Mouse (Mus musculus): ENCODE measurements around the gene Gm527.

The Gm527 gene

DNA sequence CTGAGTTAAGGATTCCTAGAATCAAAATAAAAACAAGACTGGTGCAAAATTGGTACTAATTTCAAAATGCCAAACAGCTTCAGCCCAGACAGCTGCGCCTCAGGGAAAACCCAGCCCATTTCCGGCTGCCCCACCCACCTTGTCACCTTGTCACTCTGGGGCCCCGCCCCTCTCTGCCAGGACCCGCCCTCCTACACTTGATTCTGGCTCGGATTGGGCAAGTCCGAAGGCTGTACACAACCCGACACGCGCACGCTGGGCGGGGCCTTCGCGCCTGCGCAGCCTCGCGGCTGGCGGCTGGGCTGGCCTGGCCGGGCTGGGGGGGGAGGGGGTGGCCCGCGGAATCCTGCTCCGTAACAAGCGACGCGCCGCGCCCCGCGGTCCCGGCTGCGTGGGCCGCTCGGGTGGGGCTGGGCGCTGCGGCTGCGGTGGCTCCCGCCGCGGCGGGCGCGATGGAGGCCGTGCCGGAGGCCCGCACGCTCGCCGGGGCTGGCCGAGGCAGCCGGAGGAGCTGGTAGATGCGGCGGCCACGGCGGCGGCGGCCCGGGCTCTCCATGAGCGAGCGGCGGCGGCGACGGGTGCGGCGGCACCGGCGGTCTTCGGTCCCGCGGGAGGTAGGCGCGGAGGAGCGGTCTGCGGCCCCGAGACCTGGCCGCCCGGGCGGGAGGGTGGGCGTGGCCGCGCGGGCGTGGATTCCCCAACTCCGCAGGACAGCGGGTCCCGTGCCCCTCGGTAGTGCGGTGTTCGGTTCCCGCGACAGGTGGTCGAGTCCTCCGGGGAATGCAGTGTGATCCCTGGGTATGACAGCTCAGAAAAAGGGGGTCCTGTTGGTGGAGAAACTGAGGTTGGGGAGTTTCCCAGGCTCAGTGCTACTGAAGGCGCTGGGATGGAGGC is at the start of gene Gm527:
Gene Gm527, plus strand, starts transcription at position 329 of the 894 bp plus-strand sequence.
- peak; percentile 96 for DNase-seq (ENCODE audit: low spot score)

DNA sequence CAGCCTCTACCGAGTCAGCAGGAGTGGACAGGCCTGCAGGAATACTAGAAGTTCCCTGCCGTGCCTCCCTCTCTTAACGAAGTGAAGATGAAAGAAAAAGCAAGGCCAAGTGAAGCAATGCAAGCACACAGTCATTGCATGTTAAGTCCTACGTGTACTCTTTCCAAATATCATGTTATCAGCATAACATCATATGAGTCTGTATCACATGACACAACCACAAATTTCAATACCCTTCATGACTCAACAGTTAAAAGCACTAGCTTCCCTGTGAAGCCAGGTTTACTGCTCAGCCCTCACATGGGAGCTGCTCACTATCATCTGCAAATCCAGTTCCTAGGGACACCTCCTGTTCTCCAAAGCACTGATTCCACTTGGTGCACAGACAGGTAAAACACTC is 46.6 kb upstream of the Gm527 start:
- no peak for DNase-seq (ENCODE audit: low spot score)

DNA sequence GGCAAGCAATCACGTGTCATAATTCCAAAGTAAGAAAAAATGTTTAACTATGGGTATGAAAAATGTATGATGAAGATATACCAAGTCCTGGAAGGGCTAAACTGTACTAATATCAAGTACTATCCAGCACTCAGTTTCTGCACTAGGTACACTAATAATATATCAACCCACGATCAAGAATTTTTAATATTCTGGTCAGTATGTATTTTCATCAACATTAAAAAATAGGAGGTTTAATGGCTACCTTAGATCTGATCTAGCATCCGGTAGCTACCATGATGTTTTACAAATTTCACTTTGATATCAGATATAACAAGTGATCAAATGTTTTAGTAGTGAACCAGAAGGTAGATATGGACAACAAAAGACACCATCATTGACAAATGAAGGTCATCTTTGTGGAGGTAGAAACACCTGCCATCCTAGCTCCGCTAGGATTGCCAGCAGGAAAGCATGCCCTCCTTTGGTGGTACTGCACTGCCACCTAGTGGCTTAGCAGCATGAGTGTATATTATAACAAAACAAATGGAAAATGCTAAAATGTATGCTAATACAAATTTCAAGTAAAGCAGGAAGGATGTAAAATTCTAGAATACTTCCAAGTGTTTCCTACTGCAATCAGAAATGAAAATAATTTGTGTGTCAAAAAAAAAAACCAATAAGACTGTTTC is 20.5 kb upstream of the Gm527 start:
- DNase-seq (ENCODE audit: low spot score), result no peak

DNA sequence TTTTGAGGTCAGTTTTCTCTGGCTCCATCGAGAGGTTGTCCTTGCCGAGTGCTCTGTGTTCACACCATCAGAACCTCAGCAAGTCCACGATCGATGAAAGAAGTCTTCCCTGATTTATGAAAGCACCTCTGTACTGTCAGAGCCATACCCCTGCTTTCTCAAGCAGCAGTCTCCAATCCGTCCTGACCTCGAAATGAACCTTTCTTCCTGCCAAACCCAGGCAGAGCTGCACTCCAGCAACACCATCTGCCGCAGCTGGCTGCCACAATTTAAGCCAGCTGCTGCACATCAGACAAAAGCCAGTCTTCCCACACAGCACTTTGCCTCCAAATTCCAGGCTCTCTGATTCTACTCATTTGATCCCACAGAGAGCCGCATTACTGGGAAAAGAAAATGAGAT is 15.2 kb upstream of the Gm527 start:
- peak; percentile 48 for DNase-seq (ENCODE audit: low spot score)

DNA sequence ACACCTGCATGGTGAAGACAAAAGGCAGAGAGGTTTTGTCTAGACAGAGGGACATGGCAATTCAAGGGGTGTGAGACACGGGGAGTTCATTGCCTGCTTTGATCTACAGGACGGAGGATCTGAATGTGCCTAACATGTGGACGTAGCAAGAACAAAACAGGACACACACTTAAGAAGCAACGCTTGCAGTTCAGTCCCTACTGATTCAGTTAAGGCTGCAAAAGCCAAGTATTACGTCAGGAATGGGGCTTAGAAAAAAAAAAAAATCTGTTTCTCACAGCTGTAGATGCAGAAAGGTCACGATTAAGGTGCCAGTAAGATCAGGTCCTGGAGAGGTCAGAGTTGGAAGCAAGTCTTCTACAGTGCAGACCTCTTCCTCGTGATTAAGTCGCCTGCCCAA is 14.5 kb upstream of the Gm527 start:
- DNase-seq (ENCODE audit: low spot score), result no peak

DNA sequence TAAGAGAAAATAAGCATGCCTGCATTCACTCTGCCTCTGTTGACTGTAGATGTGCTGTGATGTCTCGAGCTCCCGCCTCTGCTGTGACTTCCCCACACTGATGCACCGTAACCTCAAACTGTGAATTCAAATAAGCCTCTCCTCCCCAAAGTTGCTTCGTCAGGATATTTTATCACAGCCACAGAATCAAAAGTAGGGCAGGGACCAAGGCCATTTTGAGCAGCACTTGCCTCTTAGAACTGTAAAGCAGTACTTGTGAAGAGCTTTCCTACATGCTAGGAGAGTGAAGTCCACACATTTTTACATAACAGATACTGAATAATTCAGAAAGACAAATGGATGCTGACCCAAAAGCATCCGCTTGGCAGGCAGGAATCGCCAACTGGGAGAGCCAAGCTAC is 4.7 kb upstream of the Gm527 start:
- DNase-seq (ENCODE audit: low spot score), result no peak

DNA sequence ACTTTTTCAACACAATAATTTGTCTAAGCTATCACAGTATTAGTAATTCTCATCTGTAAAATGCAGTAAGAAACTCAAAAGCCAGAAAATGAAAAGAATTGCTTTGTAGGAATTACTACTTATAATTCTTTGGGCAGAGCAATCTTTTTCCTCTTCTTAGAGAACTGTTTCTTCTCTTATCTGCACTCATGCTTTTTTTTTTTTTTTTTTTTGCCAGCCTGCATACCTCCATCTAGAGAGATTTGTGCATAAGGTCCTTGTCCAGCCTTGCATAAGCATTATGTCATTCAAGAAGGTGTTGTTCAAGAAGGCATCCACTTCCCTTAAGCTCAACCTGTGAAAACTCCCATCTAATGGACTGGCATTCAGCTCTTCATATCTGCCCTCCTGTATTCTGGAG is 971 bp upstream of the Gm527 start:
- no peak for DNase-seq (ENCODE audit: low spot score)

DNA sequence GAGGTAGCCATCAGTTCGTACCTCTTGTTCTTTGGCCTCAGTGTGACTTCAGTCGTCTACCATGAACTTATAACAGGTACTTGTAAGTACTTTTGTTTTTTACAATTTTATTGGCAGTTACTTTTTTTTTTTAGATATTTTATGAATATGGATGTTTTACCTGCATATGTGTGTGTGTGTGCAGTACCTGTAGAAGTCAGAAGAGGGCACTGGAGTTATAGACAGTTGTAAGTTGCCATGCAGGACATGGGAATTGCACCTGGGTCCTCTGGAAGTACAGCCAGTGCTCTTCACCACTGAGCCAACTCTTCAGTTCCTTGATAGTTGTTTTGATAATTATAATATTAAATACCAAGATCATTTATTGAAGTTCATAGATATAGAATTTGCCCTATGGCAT is 19.8 kb downstream of the Gm527 start:
- no peak for DNase-seq (ENCODE audit: low spot score)

DNA sequence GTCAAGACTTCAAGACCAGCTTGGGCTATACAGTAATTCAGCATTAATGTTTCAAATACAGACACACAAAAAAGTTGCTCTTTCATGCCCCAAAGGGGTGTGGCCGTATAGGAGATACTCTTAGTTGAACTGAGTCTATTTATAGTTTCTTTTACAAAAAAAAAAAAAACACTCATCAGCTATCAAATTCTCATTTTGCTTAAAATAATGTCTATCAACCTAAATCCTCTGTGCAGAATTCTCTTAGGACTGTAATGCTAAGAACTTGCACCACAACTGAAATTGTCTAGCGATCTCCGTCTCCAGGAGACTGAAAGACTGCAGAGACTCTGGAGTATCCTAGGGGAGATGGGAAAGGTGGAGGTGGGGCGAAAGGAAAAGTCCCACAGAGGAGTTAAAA is 46.9 kb downstream of the Gm527 start:
- DNase-seq (ENCODE audit: low spot score), result no peak

DNA sequence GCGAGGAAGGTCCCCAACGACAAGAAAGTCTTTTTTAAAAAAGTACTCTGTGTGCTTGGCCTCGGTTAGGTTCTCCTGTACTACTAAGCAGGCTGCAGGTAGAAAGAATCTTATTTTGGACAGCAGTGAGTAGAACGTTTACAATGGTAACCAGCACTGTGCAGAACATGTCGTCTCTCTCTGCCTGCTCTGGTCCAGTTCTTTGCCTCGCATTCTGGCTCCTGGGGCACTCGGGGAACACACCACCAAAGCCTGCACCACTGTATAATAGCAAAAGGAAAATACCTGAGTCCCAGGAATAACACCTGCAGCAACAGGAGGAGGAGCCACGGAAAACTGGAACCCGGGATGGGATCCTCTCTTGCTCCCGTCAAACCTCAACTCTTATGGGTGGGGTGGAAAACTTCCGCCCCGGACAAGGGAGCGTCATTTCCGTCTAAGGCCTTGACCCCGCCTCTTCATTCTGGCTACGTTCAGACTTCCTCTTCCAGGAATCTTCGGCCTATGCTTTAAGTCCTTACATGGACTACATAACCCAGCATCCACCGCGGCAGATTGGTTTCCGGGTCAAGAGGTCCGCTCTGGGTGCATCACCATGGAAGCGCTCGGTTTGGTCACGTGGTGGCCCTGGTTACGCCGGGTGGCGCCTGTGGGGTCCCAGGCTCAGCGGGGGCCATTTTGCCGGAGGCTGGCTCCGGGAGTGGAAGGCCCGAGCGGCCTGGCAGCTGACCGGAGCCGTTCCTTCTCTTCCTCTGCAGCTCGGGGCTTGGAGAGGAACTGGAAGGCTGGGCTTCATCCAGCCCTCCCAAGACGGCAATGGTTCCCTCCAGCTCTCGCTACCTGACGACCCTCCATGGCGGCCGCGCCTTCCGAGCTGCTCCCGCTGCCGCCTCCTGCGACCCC is 47.7 kb downstream of the Gm527 start, which contains the start of the genes Klhl28 and Togaram1:
Gene Klhl28, minus strand, starts transcription at position 411 of the 903 bp plus-strand sequence.
Gene Togaram1, plus strand, starts transcription at position 681 of the 903 bp plus-strand sequence.
- DNase-seq (ENCODE audit: low spot score), result peak; percentile 99

DNA sequence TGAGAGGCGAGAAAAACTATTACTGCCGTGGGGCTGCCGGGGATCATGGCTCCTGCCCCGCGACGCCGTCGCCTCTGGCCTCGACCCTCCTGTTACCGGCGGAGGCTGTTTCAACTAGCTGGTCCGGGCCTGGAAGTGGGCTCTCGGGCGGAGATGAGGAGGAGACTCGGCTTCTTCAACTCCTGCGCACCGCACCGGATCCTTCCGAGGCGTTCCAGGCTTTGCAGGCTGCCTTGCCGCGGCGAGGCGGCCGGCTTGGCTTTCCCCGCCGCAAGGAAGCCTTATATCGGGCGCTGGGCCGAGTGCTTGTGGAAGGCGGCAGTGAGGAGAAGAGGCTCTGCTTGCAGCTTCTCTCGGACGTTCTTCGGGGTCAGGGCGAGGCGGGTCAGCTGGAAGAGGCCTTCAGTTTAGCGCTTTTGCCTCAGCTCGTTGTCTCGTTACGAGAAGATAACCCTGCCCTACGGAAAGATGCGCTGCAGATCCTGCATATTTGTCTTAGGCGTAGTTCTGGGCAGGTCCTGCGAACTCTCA is 48.5 kb downstream of the Gm527 start:
- peak; percentile 48 for DNase-seq (ENCODE audit: low spot score)

DNA sequence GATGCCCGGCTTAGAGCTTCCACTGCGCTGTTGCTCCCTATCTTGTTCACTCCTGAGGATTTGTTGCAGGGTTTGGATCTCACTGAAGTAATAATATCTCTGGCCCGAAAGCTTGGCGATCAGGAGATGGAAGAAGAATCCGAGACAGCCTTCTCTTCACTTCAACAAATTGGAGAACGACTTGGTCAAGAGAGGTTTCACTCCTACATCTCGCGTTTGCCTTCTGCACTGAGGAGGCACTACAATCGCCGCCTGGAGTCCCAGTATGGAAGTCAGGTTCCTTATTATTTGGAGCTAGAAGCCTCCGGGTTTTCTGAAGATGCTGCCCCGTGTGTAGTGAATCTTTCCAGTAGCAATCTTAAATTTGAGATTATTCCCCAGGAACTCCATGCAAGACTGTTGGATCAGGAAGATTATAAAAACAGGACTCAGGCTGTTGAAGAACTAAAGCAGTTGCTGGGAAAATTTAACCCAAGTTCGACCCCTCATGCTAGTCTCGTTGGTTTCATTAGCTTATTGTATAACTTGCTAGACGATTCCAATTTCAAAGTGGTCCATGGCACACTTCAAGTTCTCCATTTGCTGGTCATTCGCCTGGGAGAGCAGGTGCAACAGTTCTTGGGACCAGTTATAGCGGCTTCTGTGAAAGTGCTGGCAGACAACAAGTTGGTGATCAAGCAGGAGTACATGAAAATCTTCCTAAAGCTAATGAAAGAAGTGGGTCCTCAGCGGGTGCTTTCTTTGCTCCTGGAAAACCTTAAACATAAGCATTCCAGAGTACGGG is 49.1 kb downstream of the Gm527 start:
- DNase-seq (ENCODE audit: low spot score), result no peak

DNA sequence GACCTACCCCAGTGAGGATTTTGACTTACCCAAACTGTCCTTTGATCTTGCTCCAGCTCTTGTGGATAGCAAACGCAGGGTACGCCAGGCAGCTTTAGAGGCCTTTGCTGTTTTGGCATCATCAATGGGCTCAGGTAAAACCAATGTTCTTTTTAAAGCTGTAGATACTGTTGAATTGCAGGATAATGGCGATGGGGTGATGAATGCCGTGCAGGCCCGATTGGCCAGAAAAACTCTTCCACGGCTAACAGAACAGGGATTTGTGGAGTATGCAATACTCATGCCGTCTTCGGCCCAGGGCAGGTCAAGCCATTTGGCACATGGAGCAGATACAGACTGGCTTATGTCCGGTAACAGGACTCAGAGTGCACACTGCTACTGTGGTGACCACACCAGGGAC is 49.8 kb downstream of the Gm527 start:
- peak; percentile 19 for DNase-seq (ENCODE audit: low spot score)

DNA sequence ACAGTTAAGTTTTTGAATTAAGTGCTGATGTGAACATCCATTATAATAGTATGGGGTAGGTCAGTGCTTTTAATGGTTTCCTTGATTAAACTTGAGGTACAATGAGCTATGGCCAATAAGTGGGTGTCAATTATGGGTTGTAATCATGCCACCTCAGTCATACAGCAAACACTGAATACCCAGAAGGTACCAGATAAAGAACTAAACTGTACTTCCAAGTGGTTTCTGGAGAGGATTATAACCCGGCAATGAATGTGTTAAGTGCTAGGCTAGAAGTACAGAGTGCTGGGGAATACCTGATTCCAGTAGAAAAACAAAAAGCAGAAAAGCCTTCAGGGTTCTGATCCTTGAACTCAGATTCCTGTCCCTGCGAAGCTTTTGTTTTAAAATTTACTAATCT is 50.4 kb downstream of the Gm527 start:
- no peak for DNase-seq (ENCODE audit: low spot score)

DNA sequence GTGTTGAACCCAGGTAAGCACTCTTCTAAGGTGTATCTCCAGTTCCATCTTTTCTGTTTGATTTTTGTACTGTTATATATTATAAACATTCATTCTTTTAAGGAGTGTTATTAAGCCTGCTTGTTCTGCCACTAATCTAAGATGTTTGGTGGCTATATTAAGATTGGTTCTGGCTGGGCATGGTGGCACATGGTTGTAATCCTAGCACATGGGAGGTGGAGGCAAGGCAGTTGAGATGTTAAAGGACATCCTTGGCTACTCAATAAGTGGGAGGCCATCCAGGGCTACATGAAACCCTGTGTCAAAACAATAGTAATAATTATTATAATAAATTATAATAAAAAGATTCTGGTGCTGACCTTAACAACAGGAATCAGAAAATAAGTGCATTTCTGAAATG is 53.7 kb downstream of the Gm527 start:
- DNase-seq (ENCODE audit: low spot score), result no peak

DNA sequence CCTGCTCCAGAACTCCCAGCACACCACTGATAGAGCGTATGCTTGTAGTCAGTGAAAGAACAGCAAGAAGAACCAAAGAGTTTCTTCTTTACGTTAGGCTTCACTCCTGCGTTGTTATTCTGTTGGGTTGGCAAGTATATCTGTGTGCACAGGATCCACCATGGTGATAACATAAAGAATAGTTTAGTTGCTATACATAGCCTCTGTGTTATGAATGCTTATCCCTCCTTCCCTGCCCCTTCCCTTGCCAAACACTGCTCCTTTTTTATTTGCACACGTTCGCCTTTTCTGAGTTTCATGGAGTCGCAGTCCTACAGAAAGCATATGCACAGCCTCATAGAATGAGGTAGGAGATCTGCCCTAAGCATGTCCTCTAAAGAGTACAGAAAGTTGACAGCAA is 54.4 kb downstream of the Gm527 start:
- no peak for DNase-seq (ENCODE audit: low spot score)
